Mouse (Mus musculus) adrenal gland, postnatal 25 days (tissue): ENCODE measurements around the gene Pex11g. TPM values are rescaled to one million over a fixed set of nuclear protein-coding genes. Genes with fewer than 3 reads are reported as not detected.

Experiments used
- DNase-seq: peaks from one replicate; pipeline ENCODE4 v3.0.0; 2021; ENCODE audit warnings: mixed read lengths
- total RNA-seq: library from RNA; stranded (reverse); gene quantifications from 2 replicates; pipeline ENCODE4 v1.2.3, GENCODE M21; 2021

Gene Pex11g
- total RNA-seq, 1 experiment from 2014 or later = 12.4 TPM

- no peak for DNase-seq
These were observed 51.8 kb downstream of the Pex11g start for GRCm38 (mm10) chr8:3415661-3416060.

- DNase-seq = no peak
These were observed 52.2 kb downstream of the Pex11g start for GRCm38 (mm10) chr8:3415259-3415658.

- DNase-seq = no peak
These were observed 52.8 kb downstream of the Pex11g start for GRCm38 (mm10) chr8:3414639-3415190.

DNA sequence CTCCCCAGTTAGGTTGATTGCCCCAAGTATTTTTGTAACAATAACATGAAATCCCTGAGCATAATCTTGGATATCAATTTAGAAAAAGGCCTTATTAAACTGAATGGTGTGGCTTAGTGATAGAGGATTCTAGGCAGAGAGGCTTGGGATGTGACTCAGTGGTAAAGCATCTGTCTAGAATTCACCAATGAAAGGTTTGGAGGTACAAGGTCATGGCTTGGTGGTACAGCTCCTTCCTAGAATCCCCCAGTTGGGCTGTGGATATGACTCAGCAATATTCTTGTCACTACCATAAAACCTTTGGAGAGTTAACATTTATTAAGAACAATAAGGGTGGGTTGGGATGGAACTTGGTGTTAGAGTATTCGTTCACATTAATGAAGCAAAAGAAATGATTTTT, 54.7 kb downstream of the Pex11g start:
- DNase-seq = no peak

- no peak for DNase-seq
These were observed 55.6 kb downstream of the Pex11g start for GRCm38 (mm10) chr8:3411901-3412301.

- DNase-seq = no peak
These were observed 56.4 kb downstream of the Pex11g start for GRCm38 (mm10) chr8:3411085-3411484.

GRCm38 (mm10) chr8:3407417-3407816, 60.1 kb downstream of the Pex11g start:
- DNase-seq = no peak

Other genes with a start within 250 kb of the Pex11g start
- gene Insr, start 188.1 kb downstream of the Pex11g start, total RNA-seq = 127 and 144 TPM in 2 replicates
- 0.27 TPM in 1 of 2 replicates, not detected in the other for gene A430078G23Rik, start 114.3 kb downstream of the Pex11g start, total RNA-seq
- gene Arhgef18, start 74.7 kb downstream of the Pex11g start, total RNA-seq = 30.6 and 53.5 TPM in 2 replicates
- not detected in 2 replicates for gene Tex45, start 3.2 kb upstream of the Pex11g start, total RNA-seq
- gene Zfp358, start 25.5 kb upstream of the Pex11g start, total RNA-seq = 18.2 and 24.3 TPM in 2 replicates
- gene Mcoln1, start 32.8 kb upstream of the Pex11g start, total RNA-seq = 46.3 and 46.5 TPM in 2 replicates
- gene Pnpla6, start 47.7 kb upstream of the Pex11g start, total RNA-seq = 41.7 and 63.8 TPM in 2 replicates
- not detected in 2 replicates for gene C330021F23Rik, start 100.3 kb upstream of the Pex11g start, total RNA-seq
- 7.0 and 10.0 TPM in 2 replicates for gene Camsap3, start 119.6 kb upstream of the Pex11g start, total RNA-seq
- gene Xab2, start 153.6 kb upstream of the Pex11g start, total RNA-seq = 34.8 and 40.9 TPM in 2 replicates
- gene Pet100, start 153.9 kb upstream of the Pex11g start, total RNA-seq = 90.3 and 117 TPM in 2 replicates
- not detected in 2 replicates for gene Pcp2, start 157.9 kb upstream of the Pex11g start, total RNA-seq
- 123 and 133 TPM in 2 replicates for gene Stxbp2, start 163.3 kb upstream of the Pex11g start, total RNA-seq
- gene Retn, start 188.1 kb upstream of the Pex11g start, total RNA-seq = 32.6 and 32.8 TPM in 2 replicates
- gene Mcemp1, start 198.1 kb upstream of the Pex11g start, total RNA-seq = 0.21 TPM in 1 of 2 replicates, not detected in the other
- gene Fcor, start 204.7 kb upstream of the Pex11g start, total RNA-seq = 23.1 and 33.7 TPM in 2 replicates
- 19.3 and 20.2 TPM in 2 replicates for gene Trappc5, start 208.6 kb upstream of the Pex11g start, total RNA-seq
- 0.18 TPM in 1 of 2 replicates, not detected in the other for gene Fcer2a, start 226.5 kb upstream of the Pex11g start, total RNA-seq